In genomic region chrX:93539779-93540178, GRCm38 (mm10) we compare ENCODE assay signal across 17 mouse cellular contexts.
A peak's percentile ranks its signal among the peaks of the same experiment; 100 is the strongest.
DNase-seq lines count a peak whose midpoint lies in the region; ATAC-seq and TF ChIP-seq lines count a peak whose summit lies in the region.
"Had no signal": no experiment of that assay in that cellular context is flagged by ENCODE, and none has a peak within 500 bp of the region (broad histone marks: within the 10 kb centered on the region; RNA-seq: fewer than 3 reads in every experiment).

No protein-coding gene starts in this region.

- no peaks in the 10 kb centered on the region for H3K4me1 ChIP-seq in forebrain, embryonic 13.5 days
- H3K4me1 ChIP-seq in forebrain, embryonic 11.5 days (replicated peaks; ENCODE audit: control insufficient read depth, insufficient read depth, low read length), result no peaks in the 10 kb centered on the region
- no peaks in the 10 kb centered on the region for H3K4me1 ChIP-seq in kidney, postnatal 0 days (replicated peaks; ENCODE audit: insufficient read depth, low read length)
- H3K4me1 ChIP-seq: embryonic facial prominence, embryonic 13.5 days; heart, embryonic 12.5 days; hindbrain, embryonic 10.5 days had no signal

- in situ Hi-C loops in Patski (cut with MboI; ENCODE audit: low pct_unique_long_range_greater_than_20kb), result no loop called here

- CTCF ChIA-PET in Patski (lab: Charles Lee), result no interaction called here

- H3K9ac ChIP-seq in forebrain, embryonic 13.5 days, result no peak overlapping the region
- no peak overlapping the region for H3K9ac ChIP-seq in forebrain, embryonic 11.5 days (ENCODE audit: low read length)
- no peak overlapping the region for H3K9ac ChIP-seq in kidney, postnatal 0 days (ENCODE audit: low read depth, low read length)
- H3K9ac ChIP-seq: embryonic facial prominence, embryonic 13.5 days; heart, embryonic 12.5 days; hindbrain, embryonic 14.5 days had no signal

- POLR2A ChIA-PET in Patski (lab: Charles Lee), result interaction anchor here (0.6 kb wide), 1 partner anchor 1907 kb away, joined by 6 read pairs; no protein-coding TSS in a partner anchor

- TF ChIP-seq CTCF in kidney, postnatal 0 days (IDR thresholded peaks at IDR 0.05; ENCODE audit: low read depth), result no peak
- no peak for TF ChIP-seq CTCF in Patski (IDR thresholded peaks at IDR 0.05)

- WGBS in forebrain, embryonic 13.5 days, result 52% methylated on average over 2 of the region's 2 CpGs
- WGBS in forebrain, embryonic 11.5 days, result 54% methylated on average over 2 of the region's 2 CpGs
- WGBS in kidney, postnatal 0 days, result 60% methylated on average over 2 of the region's 2 CpGs

- 0 out of 2 replicates have a peak, but pooled peaks have one; percentile 16 for ATAC-seq in forebrain, embryonic 13.5 days
- ATAC-seq in forebrain, embryonic 11.5 days (replicated peaks; ENCODE audit: low FRiP score), result no peak
- no peak for ATAC-seq in kidney, postnatal 0 days (replicated peaks; ENCODE audit: low FRiP score, low read depth)
- ATAC-seq in Patski, result peak; percentile 94

- no peak for DNase-seq in forebrain, embryonic 11.5 days (ENCODE audit: low spot score)
- DNase-seq in kidney, postnatal 0 days (ENCODE audit: low spot score), result peak; percentile 25
- DNase-seq in kidney, adult 11 months, result no peak
- peak; percentile 46 for DNase-seq in Patski (ENCODE audit: low read depth, low spot score)
- DNase-seq in left cerebral cortex, postnatal 36 days (ENCODE audit: low spot score in 2 of 2), result no peak
- DNase-seq in adrenal gland, adult 8-10 months, result no peak
- DNase-seq: adrenal gland, postnatal 10 days; cerebellum, adult 18-20 months; cerebellum, adult 9-11 months; cerebellum, postnatal 36 days; gastrocnemius, adult 2 months; gastrocnemius, postnatal 25 days had no signal

- intact Hi-C loops in left cerebral cortex, postnatal 36 days (cut with DNase I), result no loop called here

- no peak overlapping the region for H3K4me2 ChIP-seq in forebrain, embryonic 13.5 days
- H3K4me2 ChIP-seq in forebrain, embryonic 11.5 days (ENCODE audit: low read depth, low read length, severe bottlenecking), result no peak overlapping the region
- H3K4me2 ChIP-seq in kidney, postnatal 0 days (ENCODE audit: low read length), result no peak overlapping the region
- H3K4me2 ChIP-seq: embryonic facial prominence, embryonic 13.5 days; heart, embryonic 12.5 days; hindbrain, embryonic 14.5 days had no signal

- no peak overlapping the region for H3K27ac ChIP-seq in forebrain, embryonic 13.5 days
- H3K27ac ChIP-seq in forebrain, embryonic 11.5 days (ENCODE audit: low read depth, low read length), result no peak overlapping the region
- H3K27ac ChIP-seq in kidney, postnatal 0 days, result no peak overlapping the region
- H3K27ac ChIP-seq: embryonic facial prominence, embryonic 13.5 days; gastrocnemius, adult 2 months; hindbrain, embryonic 10.5 days; hindbrain, embryonic 14.5 days had no signal

- no peaks in the 10 kb centered on the region for H3K27me3 ChIP-seq in forebrain, embryonic 13.5 days
- no peaks in the 10 kb centered on the region for H3K27me3 ChIP-seq in forebrain, embryonic 11.5 days (ENCODE audit: control insufficient read depth, insufficient read depth, low read length)
- H3K27me3 ChIP-seq in kidney, postnatal 0 days (ENCODE audit: insufficient read depth, low read length), result no peaks in the 10 kb centered on the region
- H3K27me3 ChIP-seq in Patski, result peaks cover 38% of the 10 kb centered on the region
- H3K27me3 ChIP-seq: embryonic facial prominence, embryonic 13.5 days; heart, embryonic 12.5 days had no signal

- H3K4me3 ChIP-seq in forebrain, embryonic 13.5 days, result no peak overlapping the region
- no peak overlapping the region for H3K4me3 ChIP-seq in forebrain, embryonic 11.5 days (ENCODE audit: low read depth, low read length)
- no peak overlapping the region for H3K4me3 ChIP-seq in kidney, postnatal 0 days (replicated peaks; ENCODE audit: low read depth, low read length)
- H3K4me3 ChIP-seq: embryonic facial prominence, embryonic 13.5 days; gastrocnemius, adult 2 months; heart, embryonic 12.5 days; hindbrain, embryonic 10.5 days had no signal

- H3K36me3 ChIP-seq in forebrain, embryonic 13.5 days (ENCODE audit: poor library complexity, severe bottlenecking), result no peaks in the 10 kb centered on the region
- no peaks in the 10 kb centered on the region for H3K36me3 ChIP-seq in forebrain, embryonic 11.5 days (ENCODE audit: control insufficient read depth, insufficient read depth, low read length)
- H3K36me3 ChIP-seq in kidney, postnatal 0 days (ENCODE audit: insufficient read depth, low read length), result no peaks in the 10 kb centered on the region
- H3K36me3 ChIP-seq: embryonic facial prominence, embryonic 13.5 days; heart, embryonic 12.5 days; hindbrain, embryonic 10.5 days had no signal

- no peaks in the 10 kb centered on the region for H3K9me3 ChIP-seq in forebrain, embryonic 13.5 days (replicated peaks)
- H3K9me3 ChIP-seq in forebrain, embryonic 11.5 days (ENCODE audit: control insufficient read depth, low read length), result no peaks in the 10 kb centered on the region
- no peaks in the 10 kb centered on the region for H3K9me3 ChIP-seq in kidney, postnatal 0 days (replicated peaks; ENCODE audit: low read length)
- H3K9me3 ChIP-seq: embryonic facial prominence, embryonic 13.5 days; heart, embryonic 12.5 days; hindbrain, embryonic 10.5 days had no signal

Comparison
In these comparisons a context has a peak if more than half of its experiments do, and no peak if none do; other contexts are left out.
1. ATAC-seq: peak in forebrain, embryonic 13.5 days (single experiment) and Patski (single experiment); none in forebrain, embryonic 11.5 days (single experiment) and kidney, postnatal 0 days (single experiment).
2. DNase-seq: peak in kidney, postnatal 0 days (single experiment) and Patski (single experiment); none in forebrain, embryonic 11.5 days (single experiment), kidney, adult 11 months (single experiment), left cerebral cortex, postnatal 36 days (0 of 2) and adrenal gland, adult 8-10 months (single experiment).